Mouse (Mus musculus) Patski (cell line): ENCODE results near the gene Sept5. TPM values are rescaled to one million over a fixed set of nuclear protein-coding genes. Genes with fewer than 3 reads are reported as not detected.

Source experiments
- ATAC-seq: fragments of 100-300 bp; one replicate; pipeline ENCODE4 v1.8.0; 2021
- CTCF ChIA-PET: fragments of 350-600 bp; sonication (Branson Sonifier 250); formaldehyde crosslinking; loops from one replicate; lab custom pipeline; 2022; ENCODE audit warnings: inconsistent platforms; lab: Charles Lee
- POLR2A ChIA-PET: fragments of 350-600 bp; sonication (Branson Sonifier 250); formaldehyde crosslinking; loops from one replicate; lab custom pipeline; 2022; ENCODE audit warnings: antibody characterized with exemption, inconsistent platforms; lab: Charles Lee
- DNase-seq: peaks from one replicate; pipeline ENCODE4 v3.0.0-alpha.2; 2011; ENCODE audit warnings: low read depth, low spot score
- H3K27me3 ChIP-seq: fragments of 371-371 bp; one replicate; pipeline ENCODE4 v1.5.1; 2021
- CTCF ChIP-seq: fragments of 100-300 bp; IDR thresholded peaks from one replicate; pipeline ENCODE4 v1.5.1; 2021
- in situ Hi-C: fragments of 300-500 bp; cut with MboI; formaldehyde crosslinking; loops from 3 replicates; pipeline ENCODE4 v1.11.1; 2018; ENCODE audit warnings: low pct_unique_long_range_greater_than_20kb, mixed read lengths
- polyA plus RNA-seq: library from polyadenylated mRNA; unstranded; gene quantifications from one replicate; pipeline ENCODE4 v1.2.3, GENCODE M21; 2021

Gene Sept5
- polyA plus RNA-seq, 1 experiment from 2014 or later: 28.2 TPM

GRCm38 (mm10) chr16:18613301-18613700, 16.5 kb downstream of the Sept5 start:
- in situ Hi-C loops: loop anchor here (5.0 kb wide), 1 partner anchor 266 kb away; the partner anchor contains the start of genes Arvcf and Tango2
- POLR2A ChIA-PET: no interaction called here
- no peak for TF ChIP-seq CTCF
- CTCF ChIA-PET: interaction anchor here (2.0 kb wide), 1 partner anchor 170 kb away, joined by 8 read pairs; no protein-coding TSS in a partner anchor
- H3K27me3 ChIP-seq: no peaks in the 10 kb centered on the region
- DNase-seq (no peak), ATAC-seq (no peak)

GRCm38 (mm10) chr16:18611752-18612151, 18.0 kb downstream of the Sept5 start:
- CTCF ChIA-PET: no interaction called here

GRCm38 (mm10) chr16:18609099-18609498, 20.7 kb downstream of the Sept5 start:
- DNase-seq (no peak), ATAC-seq (no peak)
- in situ Hi-C loops: no loop called here
- H3K27me3 ChIP-seq: no peaks in the 10 kb centered on the region
- TF ChIP-seq CTCF: no peak
- ChIA-PET CTCF (interaction anchor here (1.4 to 1.5 kb wide), 2 partner anchors 9 to 165 kb away, joined by 3 to 5 read pairs; no protein-coding TSS in a partner anchor), POLR2A (no interaction called here)

More at GRCm38 (mm10) chr16:18611752-18612151, 18.0 kb downstream of the Sept5 start:
- no peaks in the 10 kb centered on the region for H3K27me3 ChIP-seq
- DNase-seq: no peak
- POLR2A ChIA-PET: no interaction called here
- TF ChIP-seq CTCF: no peak
- ATAC-seq: no peak
- in situ Hi-C loops: loop anchor here (5.0 kb wide), 1 partner anchor 264 kb away; the partner anchor contains the start of genes Arvcf and Tango2

GRCm38 (mm10) chr16:18608226-18608625, 21.5 kb downstream of the Sept5 start:
- in situ Hi-C loops: no loop called here
- ATAC-seq: no peak

GRCm38 (mm10) chr16:18605705-18606104, 24.0 kb downstream of the Sept5 start:
- ChIA-PET POLR2A (no interaction called here), CTCF (no interaction called here)
- no peaks in the 10 kb centered on the region for H3K27me3 ChIP-seq
- TF ChIP-seq CTCF: no peak
- no peak for ATAC-seq
- no peak for DNase-seq
- in situ Hi-C loops: no loop called here

More at GRCm38 (mm10) chr16:18608226-18608625, 21.5 kb downstream of the Sept5 start:
- ChIA-PET POLR2A (no interaction called here), CTCF (interaction anchor here (1.4 kb wide), 1 partner anchor 10 kb away, joined by 5 read pairs; no protein-coding TSS in a partner anchor)
- no peak for DNase-seq
- H3K27me3 ChIP-seq: no peaks in the 10 kb centered on the region
- TF ChIP-seq CTCF: no peak

- no peak for ATAC-seq
- POLR2A ChIA-PET: interaction anchor here (1.1 kb wide), 1 partner anchor 30 kb away, joined by 3 read pairs; no protein-coding TSS in a partner anchor
- no peaks in the 10 kb centered on the region for H3K27me3 ChIP-seq
These were observed 25.5 kb downstream of the Sept5 start for GRCm38 (mm10) chr16:18604267-18604701.

GRCm38 (mm10) chr16:18601447-18601846, 28.3 kb downstream of the Sept5 start:
- TF ChIP-seq CTCF: no peak
- in situ Hi-C loops: no loop called here
- ChIA-PET CTCF (no interaction called here), POLR2A (no interaction called here)
- peaks cover 3% of the 10 kb centered on the region for H3K27me3 ChIP-seq
- DNase-seq (no peak), ATAC-seq (no peak)

More at GRCm38 (mm10) chr16:18604267-18604701, 25.5 kb downstream of the Sept5 start:
- CTCF ChIA-PET: interaction anchor here (1.5 kb wide), 1 partner anchor 13 kb away, joined by 3 read pairs; no protein-coding TSS in a partner anchor
- no peak for TF ChIP-seq CTCF
- in situ Hi-C loops: no loop called here
- DNase-seq: no peak

GRCm38 (mm10) chr16:18598006-18598405, 31.7 kb downstream of the Sept5 start:
- TF ChIP-seq CTCF: no peak
- ChIA-PET POLR2A (interaction anchor here (0.7 kb wide), 1 partner anchor 183 kb away, joined by 3 read pairs; no protein-coding TSS in a partner anchor), CTCF (interaction anchor here (0.6 to 1.1 kb wide), 2 partner anchors 17 to 155 kb away, joined by 3 read pairs; no protein-coding TSS in a partner anchor)
- in situ Hi-C loops: no loop called here
- H3K27me3 ChIP-seq: peaks cover 6% of the 10 kb centered on the region
- DNase-seq (no peak), ATAC-seq (no peak)

GRCm38 (mm10) chr16:18596255-18596654, 33.5 kb downstream of the Sept5 start:
- POLR2A ChIA-PET: no interaction called here
- CTCF ChIA-PET: interaction anchor here (0.8 kb wide), 1 partner anchor 20 kb away, joined by 3 read pairs; no protein-coding TSS in a partner anchor
- TF ChIP-seq CTCF: no peak
- peaks cover 13% of the 10 kb centered on the region for H3K27me3 ChIP-seq
- in situ Hi-C loops: no loop called here
- DNase-seq: no peak
- no peak for ATAC-seq

- no peak for DNase-seq
- no peak for ATAC-seq
- no peak for TF ChIP-seq CTCF
- ChIA-PET POLR2A (no interaction called here), CTCF (no interaction called here)
- peaks cover 17% of the 10 kb centered on the region for H3K27me3 ChIP-seq
- in situ Hi-C loops: no loop called here
These were observed 35.8 kb downstream of the Sept5 start for GRCm38 (mm10) chr16:18593930-18594329.
